Mouse (Mus musculus) kidney, postnatal 4 days (tissue): ENCODE measurements around the gene Lenep.

Source experiments
- DNase-seq, 2 experiments: peaks; one replicate each; pipeline ENCODE4 v3.0.0; 2021; ENCODE audit warnings: mixed read lengths in 2 of 2

The Lenep gene

GRCm38 (mm10) chr3:89390699-89391662, 11.6 kb downstream of the Lenep start:
- DNase-seq = peak in 1 of 2 experiments; percentile 48

DNA sequence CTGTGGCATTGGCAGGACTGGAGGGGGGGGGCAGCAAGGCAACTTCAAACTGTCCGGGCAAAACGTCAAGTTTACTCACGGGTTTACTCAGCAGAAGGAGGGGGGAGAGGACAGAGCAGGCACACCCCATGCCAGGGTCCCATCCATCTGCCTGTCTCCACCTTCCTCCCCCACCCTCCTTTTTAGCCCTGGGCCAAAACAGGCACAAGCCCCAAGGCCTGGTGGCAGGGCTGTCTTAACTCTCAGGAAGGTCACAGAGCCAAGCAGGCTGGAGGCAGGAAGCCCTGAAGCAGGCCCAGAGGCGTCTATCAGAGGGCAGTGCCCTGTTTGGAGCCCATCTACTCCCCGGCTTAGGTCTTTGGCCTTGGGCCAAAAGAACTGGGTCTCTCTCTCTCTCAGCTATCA, 12.5 kb downstream of the Lenep start:
- no peak for DNase-seq

GRCm38 (mm10) chr3:89388901-89389740, 13.5 kb downstream of the Lenep start:
- peak in 1 of 2 experiments; percentile 48 for DNase-seq

DNA sequence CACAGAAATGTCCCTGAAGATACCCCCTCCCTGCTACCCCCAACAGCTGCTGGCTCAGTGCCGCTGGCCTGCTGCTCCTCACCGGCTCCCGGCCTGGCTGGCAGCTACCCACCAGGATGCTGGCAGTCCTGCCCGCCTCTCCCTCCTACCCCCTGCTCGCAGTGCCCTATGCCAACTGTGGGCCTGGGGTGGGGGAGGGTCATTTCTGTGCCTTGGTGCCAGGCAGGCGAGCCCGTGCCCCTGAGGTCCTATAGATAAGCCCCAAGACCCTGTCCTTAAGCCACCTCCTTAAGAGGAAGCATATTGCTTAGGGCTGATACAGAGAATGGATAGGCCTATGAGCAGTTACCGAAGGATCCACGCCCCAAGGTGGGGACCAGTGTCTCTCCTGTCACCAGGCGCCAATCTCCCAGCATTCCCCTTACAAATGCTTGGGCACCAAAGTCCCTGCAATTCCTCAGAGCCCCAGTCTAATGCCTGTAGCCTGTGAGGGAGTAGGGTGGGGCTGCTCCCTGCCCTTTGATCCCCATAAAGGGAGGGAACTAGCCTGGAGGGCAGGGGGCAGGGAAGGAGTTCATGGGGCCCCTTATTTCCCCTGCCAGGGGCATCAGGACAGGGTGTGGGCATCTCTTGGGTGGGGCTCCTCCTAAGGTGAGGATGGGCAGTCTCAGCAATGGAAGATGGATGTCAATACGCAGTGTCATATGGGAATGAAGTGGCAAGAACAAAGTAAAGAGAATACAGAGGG, 14.3 kb downstream of the Lenep start:
- peak in 1 of 2 experiments; percentile 40 for DNase-seq

DNA sequence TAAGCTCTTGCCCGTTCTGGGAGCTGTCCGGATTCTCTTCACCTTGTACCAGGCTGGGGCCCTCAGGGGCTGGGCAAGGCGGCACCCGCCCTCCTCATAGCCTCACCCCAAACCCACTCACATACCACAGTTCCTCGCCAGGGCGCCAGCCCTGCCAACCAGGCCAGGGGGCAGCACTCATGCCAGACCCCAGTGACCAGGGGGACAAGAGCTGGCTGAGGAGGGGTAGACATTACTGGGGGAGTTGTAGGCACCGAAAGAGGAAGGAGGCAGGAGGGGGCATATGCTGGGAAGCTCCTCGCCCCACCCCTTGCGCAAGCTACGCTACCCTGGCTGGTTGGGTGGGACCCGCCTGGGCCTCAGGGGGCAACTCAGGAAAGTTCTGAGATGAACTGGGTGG, 15.0 kb downstream of the Lenep start:
- DNase-seq = no peak

GRCm38 (mm10) chr3:89386438-89387420, 15.9 kb downstream of the Lenep start:
- DNase-seq = peak in 1 of 2 experiments; percentile 45

DNA sequence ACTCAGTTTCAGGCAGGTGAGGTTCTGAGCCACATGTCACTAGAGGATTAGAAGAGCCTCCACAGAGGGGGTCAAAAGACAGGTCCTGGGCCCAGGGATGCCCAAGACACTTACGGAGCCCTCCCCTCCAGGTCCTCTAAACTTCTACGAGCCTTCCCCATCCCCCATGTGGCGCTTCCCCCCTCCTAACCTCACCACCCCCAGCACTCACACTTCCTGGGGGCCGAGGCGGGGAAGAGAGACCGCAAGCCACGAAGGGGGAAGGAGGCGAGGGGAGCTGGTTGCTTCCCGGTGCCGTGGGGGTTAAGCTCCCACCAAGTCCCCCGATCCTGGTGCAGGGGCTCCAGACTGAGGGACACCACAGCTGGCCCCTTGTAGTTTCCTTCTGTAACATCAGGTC, 17.1 kb downstream of the Lenep start:
- DNase-seq = no peak

GRCm38 (mm10) chr3:89384331-89385076, 18.1 kb downstream of the Lenep start:
- no peak for DNase-seq

DNA sequence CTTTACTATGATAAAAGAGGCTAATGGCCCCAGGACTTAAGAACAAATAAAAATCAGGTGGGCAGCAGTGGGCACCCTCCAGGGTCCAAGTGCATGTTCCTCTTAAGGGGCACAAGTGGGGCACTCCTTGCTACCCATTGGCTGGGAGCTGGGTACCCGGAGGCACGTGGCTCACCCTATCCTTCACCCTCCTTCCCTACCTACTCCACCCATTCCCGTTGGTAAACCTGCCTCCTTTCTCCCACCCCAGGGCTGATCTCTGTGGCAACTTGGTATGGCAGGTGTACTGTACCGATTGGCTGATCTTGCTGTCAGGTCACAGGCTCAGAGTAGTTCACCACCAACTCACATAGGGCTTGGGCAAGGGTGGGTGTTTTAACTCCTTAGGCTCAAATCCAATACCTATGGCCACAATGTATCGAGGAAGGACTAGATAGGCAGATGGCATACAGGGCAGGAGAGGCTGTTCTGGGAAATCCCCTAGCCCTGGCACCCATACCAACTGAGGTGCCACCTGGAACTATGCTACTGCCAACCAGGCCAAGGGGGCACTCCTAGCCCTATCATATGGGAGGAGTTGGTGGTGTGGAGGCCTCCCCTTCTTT, 18.8 kb downstream of the Lenep start:
- no peak for DNase-seq

DNA sequence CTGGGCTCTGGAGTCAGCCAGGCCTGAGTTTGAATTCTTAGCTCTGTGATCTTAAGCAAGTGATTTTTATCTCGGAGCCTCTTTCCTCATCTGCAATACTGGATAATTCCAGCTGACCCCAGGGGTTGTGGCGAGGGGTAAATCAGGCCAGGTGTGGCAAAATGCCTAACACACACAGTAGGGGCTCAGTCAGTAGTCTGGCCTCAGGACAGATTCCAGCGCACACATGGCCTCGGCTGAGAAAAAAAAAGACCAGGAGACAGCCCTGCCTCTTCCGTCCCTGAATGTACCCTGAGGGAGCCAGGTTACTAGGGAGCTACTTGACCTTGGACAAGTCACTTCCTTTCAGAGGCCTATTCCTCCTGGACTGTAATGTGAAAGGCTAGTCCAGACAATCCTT, 19.6 kb downstream of the Lenep start:
- DNase-seq = no peak

- no peak for DNase-seq
Observed at GRCm38 (mm10) chr3:89382033-89382882, 20.3 kb downstream of the Lenep start.

GRCm38 (mm10) chr3:89381233-89381632, 21.4 kb downstream of the Lenep start:
- no peak for DNase-seq

GRCm38 (mm10) chr3:89380711-89381110, 21.9 kb downstream of the Lenep start:
- DNase-seq = no peak

- no peak for DNase-seq
Observed at GRCm38 (mm10) chr3:89380291-89380690, 22.3 kb downstream of the Lenep start.

- no peak for DNase-seq
Observed at GRCm38 (mm10) chr3:89379388-89380131, 23.0 kb downstream of the Lenep start.

DNA sequence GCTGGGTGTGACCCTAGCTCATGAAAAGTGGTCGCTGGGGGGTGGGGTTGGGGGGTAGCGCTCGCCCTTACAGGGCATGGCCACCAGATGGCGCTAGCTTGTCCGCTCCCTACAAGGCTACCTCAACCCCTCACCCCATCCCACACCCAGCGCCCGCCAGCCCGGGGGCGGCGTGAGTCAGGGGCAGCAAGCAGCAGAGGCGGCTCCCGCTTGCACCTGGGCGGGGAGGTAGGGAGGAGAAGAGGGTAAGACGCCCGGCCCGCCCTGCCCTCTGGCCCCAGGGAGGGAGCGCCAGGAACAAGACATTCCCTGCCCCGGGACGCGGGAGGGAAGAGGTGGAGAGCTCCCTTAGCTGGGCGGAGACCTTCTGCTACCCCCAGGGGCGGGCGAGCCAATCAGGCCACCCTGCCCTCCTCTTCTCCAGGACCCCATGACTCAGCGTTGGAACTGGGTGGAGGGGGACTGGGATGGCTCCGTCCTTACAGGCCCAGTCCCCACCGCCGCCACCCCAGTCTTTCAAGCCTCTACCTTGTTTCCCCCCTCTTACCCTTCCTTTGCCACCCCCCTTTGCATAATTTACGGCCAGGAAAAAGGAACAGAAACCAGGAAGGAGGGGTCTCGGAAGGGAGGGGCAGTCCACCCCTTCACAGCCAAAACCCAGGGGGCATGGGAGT, 24.1 kb downstream of the Lenep start:
- DNase-seq = peak; percentile 83 to 90

DNA sequence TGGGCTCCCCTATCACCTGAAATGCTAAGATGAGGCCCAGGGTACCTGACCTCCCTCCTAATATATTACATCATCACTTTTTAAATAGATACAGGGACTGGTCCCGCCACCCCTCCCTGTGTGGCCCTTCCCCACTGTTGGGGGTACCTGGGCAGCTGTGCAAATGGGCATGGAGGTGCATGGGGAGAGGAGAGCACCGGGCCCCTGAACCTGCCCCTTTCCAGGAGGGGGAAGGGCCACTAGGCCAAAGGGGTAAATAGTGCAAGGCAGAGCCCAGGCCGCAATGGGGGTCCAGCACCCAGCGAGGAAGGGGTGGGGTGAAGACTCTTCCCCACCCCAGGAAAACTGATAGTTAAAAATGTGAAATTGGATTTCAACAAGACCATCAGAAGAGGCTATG, 24.8 kb downstream of the Lenep start:
- DNase-seq = no peak
